Mouse (Mus musculus) forebrain, embryonic 15.5 days (tissue): ENCODE results near the gene P4ha2. TPM values are rescaled to one million over a fixed set of nuclear protein-coding genes. Genes with fewer than 3 reads are reported as not detected.

Source experiments
- ATAC-seq: fragments of 200-750 bp; cut with Nextera tagmentation; replicated peaks from 2 replicates; pipeline ENCODE4 v1.8.0; 2017; ENCODE audit warnings: mild to moderate bottlenecking, moderate TSS enrichment, moderate library complexity
- H3K27ac ChIP-seq: fragments of 300-500 bp; sonication (generic); replicated peaks from 2 replicates; pipeline ENCODE4 v1.5.1; 2015; ENCODE audit warnings: mild to moderate bottlenecking, inconsistent platforms
- H3K27me3 ChIP-seq: fragments of 300-500 bp; sonication (generic); 2 replicates; pipeline ENCODE4 v1.6.1; 2015; ENCODE audit warnings: inconsistent platforms
- H3K36me3 ChIP-seq: fragments of 300-500 bp; sonication (generic); 2 replicates; pipeline ENCODE4 v1.6.1; 2015; ENCODE audit warnings: mild to moderate bottlenecking, inconsistent platforms
- H3K4me1 ChIP-seq: fragments of 300-500 bp; sonication (generic); 2 replicates; pipeline ENCODE4 v1.6.1; 2015; ENCODE audit warnings: inconsistent platforms
- H3K4me2 ChIP-seq: fragments of 300-500 bp; sonication (generic); replicated peaks from 2 replicates; pipeline ENCODE4 v1.6.1; 2015; ENCODE audit warnings: mild to moderate bottlenecking, inconsistent platforms
- H3K4me3 ChIP-seq: fragments of 300-500 bp; sonication (generic); 2 replicates; pipeline ENCODE4 v1.5.1; 2015; ENCODE audit warnings: mild to moderate bottlenecking, inconsistent platforms
- H3K9ac ChIP-seq: fragments of 300-500 bp; sonication (generic); replicated peaks from 2 replicates; pipeline ENCODE4 v1.6.1; 2015; ENCODE audit warnings: mild to moderate bottlenecking, inconsistent platforms
- H3K9me3 ChIP-seq: fragments of 300-500 bp; sonication (generic); 2 replicates; pipeline ENCODE4 v1.6.1; 2016; ENCODE audit warnings: inconsistent platforms
- WGBS: fragments of 180-500 bp; shearing (Covaris S2); methylation state at CpG from one replicate; pipeline ENCODE4 v1.1.7; 2015; ENCODE audit warnings: mixed read lengths; 5-methylcytosine and 5-hydroxymethylcytosine counted together
- polyA plus RNA-seq: library from polyadenylated mRNA; unstranded; fragments of >200 nt; fragmentation: Nextera tagmentation; extraction: Ambion mirVana; gene quantifications from 2 replicates; pipeline ENCODE4 v1.2.1, GENCODE M21; 2015

P4ha2 gene
- polyA plus RNA-seq, 1 experiment from 2014 or later = 6.7 TPM

DNA sequence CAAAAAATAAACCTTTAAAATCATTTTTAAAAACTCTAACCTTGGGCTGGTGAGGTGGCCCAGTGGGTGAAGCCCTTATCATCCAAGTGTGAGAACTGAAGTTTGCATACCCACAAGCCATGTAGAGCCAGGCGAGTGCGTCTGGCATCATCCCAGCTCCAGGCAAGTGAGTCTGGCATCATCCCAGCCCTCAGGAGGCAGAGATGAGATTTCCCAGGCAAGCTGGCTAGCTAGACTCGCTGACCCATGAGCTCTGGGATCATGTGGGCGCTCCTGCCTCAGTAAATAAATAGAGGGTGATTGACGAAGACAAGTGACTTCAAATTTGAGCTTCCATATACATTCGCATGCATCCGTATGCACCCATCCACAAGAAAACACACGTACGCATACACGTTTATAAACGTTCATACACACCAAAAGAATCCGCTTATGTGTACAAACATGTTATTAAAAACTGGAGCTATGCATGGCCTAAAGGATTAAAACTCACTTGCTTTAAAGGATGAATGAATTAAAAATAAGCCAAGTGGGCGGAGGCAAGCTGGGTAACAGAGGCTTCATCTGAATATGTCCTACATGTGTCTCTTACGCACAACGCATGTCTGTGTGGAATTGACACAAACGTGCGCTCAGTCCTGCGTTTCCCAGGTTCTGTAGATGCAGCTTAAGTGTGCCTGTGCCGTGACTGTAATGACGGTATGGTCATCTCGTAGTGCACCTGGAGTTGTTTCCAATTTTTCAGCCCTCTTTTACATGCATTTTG, 12.3 kb downstream of the P4ha2 start:
- H3K36me3 ChIP-seq = no peaks in the 10 kb centered on the region
- peak overlapping the region; percentile 90 for H3K27ac ChIP-seq
- 0 out of 2 replicates have a peak, but pooled peaks have one; percentile 5 for ATAC-seq
- H3K4me3 ChIP-seq = no peak overlapping the region
- H3K9me3 ChIP-seq = no peaks in the 10 kb centered on the region
- H3K4me2 ChIP-seq = no peak overlapping the region; the same call in 1 of the 2 replicates
- WGBS = 59% methylated on average over 21 of the region's 21 CpGs
- H3K4me1 ChIP-seq = peaks cover 34% of the 10 kb centered on the region
- no peaks in the 10 kb centered on the region for H3K27me3 ChIP-seq
- no peak overlapping the region for H3K9ac ChIP-seq

- no peaks in the 10 kb centered on the region for H3K9me3 ChIP-seq
- no peaks in the 10 kb centered on the region for H3K36me3 ChIP-seq
- 0 out of 2 replicates have a peak overlapping the region, but pooled peaks have one; percentile 10 for H3K4me3 ChIP-seq
- H3K9ac ChIP-seq = peak overlapping the region; percentile 25
- WGBS = 2% methylated on average over 10 of the region's 10 CpGs
- H3K27me3 ChIP-seq = no peaks in the 10 kb centered on the region
- H3K27ac ChIP-seq = peak overlapping the region; percentile 90
- peak overlapping the region; percentile 20 for H3K4me2 ChIP-seq
- peaks cover 32% of the 10 kb centered on the region for H3K4me1 ChIP-seq
- ATAC-seq = peak; percentile 98
Measured at GRCm38 (mm10) chr11:54112920-54113319, 13.0 kb downstream of the P4ha2 start.

DNA sequence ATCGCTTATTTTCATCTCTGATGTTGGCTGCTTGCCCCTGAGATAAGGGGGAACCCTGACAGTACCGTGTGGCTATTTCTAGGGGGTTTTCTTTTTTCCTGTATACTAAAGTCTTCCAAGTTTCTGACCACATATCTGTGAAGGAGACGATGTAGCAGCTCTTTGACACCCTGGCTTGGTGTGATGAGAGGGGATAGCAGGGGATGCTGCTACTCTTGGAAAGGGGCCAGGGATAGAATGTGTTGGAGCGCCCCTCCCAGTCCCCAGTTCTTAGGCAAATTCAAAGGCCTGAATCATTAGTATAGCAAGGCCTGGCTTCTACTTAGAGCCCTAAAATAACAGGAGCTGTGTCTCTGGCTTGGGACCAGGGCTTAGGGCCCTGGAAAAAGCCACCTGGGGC, 13.5 kb downstream of the P4ha2 start:
- H3K9ac ChIP-seq = peak overlapping the region; percentile 25
- H3K27ac ChIP-seq = peak overlapping the region; percentile 90
- no peaks in the 10 kb centered on the region for H3K36me3 ChIP-seq
- no peaks in the 10 kb centered on the region for H3K27me3 ChIP-seq
- ATAC-seq = peak; percentile 39
- peaks cover 32% of the 10 kb centered on the region for H3K4me1 ChIP-seq
- 0 out of 2 replicates have a peak overlapping the region, but pooled peaks have one; percentile 10 for H3K4me3 ChIP-seq
- H3K4me2 ChIP-seq = peak overlapping the region; percentile 20
- WGBS = 11% methylated on average over 4 of the region's 4 CpGs
- no peaks in the 10 kb centered on the region for H3K9me3 ChIP-seq

- 90% methylated on average over 3 of the region's 3 CpGs for WGBS
- Histone ChIP-seq H3K4me2 (no peak overlapping the region), H3K27ac (no peak overlapping the region), H3K9ac (no peak overlapping the region), H3K9me3 (no peaks in the 10 kb centered on the region), H3K4me1 (peaks cover 32% of the 10 kb centered on the region), H3K36me3 (no peaks in the 10 kb centered on the region), H3K4me3 (no peak overlapping the region), H3K27me3 (no peaks in the 10 kb centered on the region)
- ATAC-seq = no peak
Measured at GRCm38 (mm10) chr11:54114746-54115145, 14.9 kb downstream of the P4ha2 start.

DNA sequence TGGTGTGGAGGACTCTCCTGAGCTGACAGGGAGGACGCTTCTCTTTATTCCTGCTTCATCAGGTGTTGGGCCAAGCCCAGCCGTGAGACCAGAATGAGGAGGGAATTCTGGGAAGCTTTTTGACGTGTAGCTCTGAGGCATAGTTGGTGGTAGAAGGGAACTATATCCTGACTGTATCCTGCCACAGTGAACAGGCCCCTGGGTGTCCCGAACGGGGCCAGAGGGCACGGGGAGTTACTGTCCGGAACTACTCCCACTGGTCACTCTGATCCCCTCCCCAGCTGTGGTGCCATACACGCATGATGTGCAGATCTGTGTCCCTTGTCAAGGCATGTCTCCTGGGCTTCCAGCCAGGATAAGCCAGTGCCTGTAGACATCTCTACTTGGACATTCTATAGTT, 15.4 kb downstream of the P4ha2 start:
- Histone ChIP-seq H3K36me3 (no peaks in the 10 kb centered on the region), H3K9me3 (no peaks in the 10 kb centered on the region), H3K27me3 (no peaks in the 10 kb centered on the region), H3K9ac (no peak overlapping the region), H3K27ac (no peak overlapping the region), H3K4me3 (no peak overlapping the region), H3K4me2 (no peak overlapping the region), H3K4me1 (peaks cover 32% of the 10 kb centered on the region)
- ATAC-seq = no peak
- 90% methylated on average over 8 of the region's 8 CpGs for WGBS

DNA sequence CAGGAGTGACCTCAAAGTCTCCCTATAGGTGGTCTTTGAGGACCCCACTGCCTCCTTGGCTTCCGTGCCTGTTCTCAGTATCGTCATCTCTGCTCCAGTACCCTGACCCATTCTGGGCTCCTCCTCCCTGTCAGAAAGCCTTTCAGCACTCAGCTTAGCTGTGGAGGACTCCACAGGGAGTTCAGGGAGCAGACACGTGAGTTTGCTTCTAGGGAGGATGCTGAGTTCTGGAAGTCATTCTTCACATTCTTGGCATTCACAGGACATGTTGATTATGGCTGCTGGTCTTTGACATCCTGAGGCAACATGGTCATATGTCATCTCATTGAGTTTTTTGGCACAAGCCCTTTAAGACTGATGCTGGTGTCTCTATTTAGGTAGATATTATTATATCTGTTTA, 16.0 kb downstream of the P4ha2 start:
- Histone ChIP-seq H3K4me3 (no peak overlapping the region), H3K4me1 (peaks cover 32% of the 10 kb centered on the region), H3K27me3 (no peaks in the 10 kb centered on the region), H3K36me3 (no peaks in the 10 kb centered on the region), H3K4me2 (no peak overlapping the region), H3K9ac (no peak overlapping the region), H3K9me3 (no peaks in the 10 kb centered on the region), H3K27ac (no peak overlapping the region)
- ATAC-seq = no peak
- WGBS = 62% methylated on average over 3 of the region's 3 CpGs

GRCm38 (mm10) chr11:54116406-54116805, 16.5 kb downstream of the P4ha2 start:
- WGBS = 82% methylated on average over 4 of the region's 4 CpGs
- Histone ChIP-seq H3K4me1 (peaks cover 32% of the 10 kb centered on the region), H3K4me2 (no peak overlapping the region), H3K9me3 (no peaks in the 10 kb centered on the region), H3K36me3 (no peaks in the 10 kb centered on the region), H3K27me3 (no peaks in the 10 kb centered on the region), H3K27ac (no peak overlapping the region), H3K4me3 (no peak overlapping the region), H3K9ac (no peak overlapping the region)
- no peak for ATAC-seq

- Histone ChIP-seq H3K4me1 (peaks cover 27% of the 10 kb centered on the region), H3K4me2 (no peak overlapping the region), H3K9ac (no peak overlapping the region), H3K27ac (no peak overlapping the region), H3K36me3 (no peaks in the 10 kb centered on the region), H3K27me3 (no peaks in the 10 kb centered on the region), H3K4me3 (no peak overlapping the region), H3K9me3 (no peaks in the 10 kb centered on the region)
- WGBS = 80% methylated on average over 10 of the region's 10 CpGs
- no peak for ATAC-seq
Measured at GRCm38 (mm10) chr11:54117096-54117495, 17.2 kb downstream of the P4ha2 start.

DNA sequence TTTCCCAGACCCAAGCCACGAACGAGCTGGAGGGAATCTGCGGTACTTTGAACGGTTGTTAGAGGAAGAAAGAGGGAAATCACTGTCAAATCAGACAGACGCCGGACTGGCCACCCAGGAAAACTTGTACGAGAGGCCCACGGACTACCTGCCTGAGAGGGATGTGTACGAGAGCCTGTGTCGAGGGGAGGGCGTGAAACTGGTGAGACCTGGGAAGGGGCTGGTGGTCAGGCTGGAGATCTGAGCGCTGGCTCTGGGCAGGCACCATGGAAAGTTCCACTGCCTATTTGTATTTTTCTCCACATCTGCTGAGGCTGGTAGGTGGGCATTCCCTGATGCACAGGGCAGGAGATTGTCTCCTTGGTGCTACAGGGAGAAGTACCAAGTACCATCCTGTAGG, 19.2 kb downstream of the P4ha2 start:
- WGBS = 89% methylated on average over 12 of the region's 12 CpGs
- H3K27ac ChIP-seq = no peak overlapping the region
- H3K4me3 ChIP-seq = no peak overlapping the region
- no peak overlapping the region for H3K4me2 ChIP-seq
- peaks cover 15% of the 10 kb centered on the region for H3K4me1 ChIP-seq
- H3K9me3 ChIP-seq = no peaks in the 10 kb centered on the region
- no peaks in the 10 kb centered on the region for H3K27me3 ChIP-seq
- ATAC-seq = no peak
- no peaks in the 10 kb centered on the region for H3K36me3 ChIP-seq
- no peak overlapping the region for H3K9ac ChIP-seq

GRCm38 (mm10) chr11:54119740-54120360, 20.0 kb downstream of the P4ha2 start:
- Histone ChIP-seq H3K9me3 (no peaks in the 10 kb centered on the region), H3K4me1 (peaks cover 12% of the 10 kb centered on the region), H3K4me2 (no peak overlapping the region), H3K27me3 (no peaks in the 10 kb centered on the region), H3K4me3 (no peak overlapping the region), H3K36me3 (no peaks in the 10 kb centered on the region), H3K27ac (no peak overlapping the region), H3K9ac (no peak overlapping the region)
- no peak for ATAC-seq
- 90% methylated on average over 13 of the region's 13 CpGs for WGBS

GRCm38 (mm10) chr11:54122416-54123264, 22.7 kb downstream of the P4ha2 start:
- Histone ChIP-seq H3K4me2 (no peak overlapping the region), H3K27me3 (no peaks in the 10 kb centered on the region), H3K4me1 (peaks cover 22% of the 10 kb centered on the region), H3K9me3 (no peaks in the 10 kb centered on the region), H3K4me3 (no peak overlapping the region), H3K27ac (peak overlapping the region; percentile 9; the same call in 1 of the 2 replicates), H3K9ac (no peak overlapping the region), H3K36me3 (no peaks in the 10 kb centered on the region)
- peak; percentile 61 for ATAC-seq
- 47% methylated on average over 14 of the region's 14 CpGs for WGBS
